Mouse (Mus musculus) kidney, postnatal 0 days (tissue): ENCODE measurements around the gene Gm5478. TPM values are rescaled to one million over a fixed set of nuclear protein-coding genes. Genes with fewer than 3 reads are reported as not detected.
"Not testable (repeated sequence)": the region's sequence is repeated elsewhere in the genome, so short reads cannot be mapped to it uniquely, and the experiment has no call there.

ENCODE experiments used
- ATAC-seq: fragments of 200-750 bp; cut with Nextera tagmentation; replicated peaks from 2 replicates; pipeline ENCODE4 v1.8.0; 2017; ENCODE audit warnings: low read depth, moderate number of reproducible peaks, moderate TSS enrichment, moderate library complexity; ENCODE audit not compliant: low FRiP score
- DNase-seq: peaks from one replicate; pipeline ENCODE4 v3.0.0-alpha.2; 2016; ENCODE audit warnings: low spot score
- H3K27ac ChIP-seq: fragments of 300-500 bp; sonication (generic); 2 replicates; pipeline ENCODE4 v1.5.1; 2014; ENCODE audit warnings: mild to moderate bottlenecking
- H3K27me3 ChIP-seq: fragments of 300-500 bp; sonication (generic); 2 replicates; pipeline ENCODE4 v1.6.1; 2014; ENCODE audit warnings: low read length, mixed read lengths; ENCODE audit not compliant: insufficient read depth
- H3K36me3 ChIP-seq: fragments of 300-500 bp; sonication (generic); 2 replicates; pipeline ENCODE4 v1.6.1; 2014; ENCODE audit warnings: low read length, mixed read lengths; ENCODE audit not compliant: insufficient read depth
- H3K4me1 ChIP-seq: fragments of 300-500 bp; sonication (generic); replicated peaks from 2 replicates; pipeline ENCODE4 v1.6.1; 2014; ENCODE audit warnings: antibody characterized with exemption, low read length, mixed read lengths; ENCODE audit not compliant: insufficient read depth
- H3K4me2 ChIP-seq: fragments of 300-500 bp; sonication (generic); 2 replicates; pipeline ENCODE4 v1.6.1; 2014; ENCODE audit warnings: mild to moderate bottlenecking, low read length, moderate library complexity, mixed read lengths
- H3K4me3 ChIP-seq: fragments of 300-500 bp; sonication (generic); replicated peaks from 2 replicates; pipeline ENCODE4 v1.5.1; 2014; ENCODE audit warnings: low read depth, low read length
- H3K9ac ChIP-seq: fragments of 300-500 bp; sonication (generic); 2 replicates; pipeline ENCODE4 v1.6.1; 2014; ENCODE audit warnings: low read depth, low read length
- H3K9me3 ChIP-seq: fragments of 300-500 bp; sonication (generic); replicated peaks from 2 replicates; pipeline ENCODE4 v1.6.1; 2016; ENCODE audit warnings: low read length, inconsistent platforms, mixed read lengths
- CTCF ChIP-seq: IDR thresholded peaks from 2 replicates; pipeline ENCODE4 v1.5.1; 2016; ENCODE audit warnings: antibody characterized with exemption, low read depth, mild to moderate bottlenecking, moderate library complexity
- WGBS: fragments of 180-500 bp; shearing (Covaris S2); extraction: QIAGEN DNeasy Blood & Tissue Kit; methylation state at CpG from one replicate; pipeline ENCODE4 v1.1.7; 2014; 5-methylcytosine and 5-hydroxymethylcytosine counted together
- polyA plus RNA-seq: library from polyadenylated mRNA; unstranded; fragments of >200 nt; fragmentation: Nextera tagmentation; extraction: Ambion mirVana; gene quantifications from 2 replicates; pipeline ENCODE4 v1.2.1, GENCODE M21; 2015

The Gm5478 gene
- polyA plus RNA-seq: not detected in 2 replicates

- Histone ChIP-seq H3K27me3 (no peaks in the 10 kb centered on the region), H3K36me3 (no peaks in the 10 kb centered on the region), H3K4me2 (no peak within 1 kb of the TSS), H3K4me3 (no peak within 1 kb of the TSS), H3K27ac (no peak within 1 kb of the TSS), H3K4me1 (no peaks in the 10 kb centered on the region), H3K9ac (no peak within 1 kb of the TSS), H3K9me3 (no peaks in the 10 kb centered on the region)
- DNase-seq (no peak), ATAC-seq (no peak)
- TF ChIP-seq CTCF: no peak
- 73% methylated on average over 3 of the region's 3 CpGs for WGBS
Observed at GRCm38 (mm10) chr15:101647280-101647679, at the start of gene Gm5478. Gene Gm5478 (minus strand): TSS chr15:101647380.

GRCm38 (mm10) chr15:101694207-101694606, 47.0 kb upstream of the Gm5478 start, which contains the start of gene Krt6a:
Gene Krt6a (minus strand): TSS chr15:101694307.
- no peak for ATAC-seq
- Histone ChIP-seq H3K4me3 (no peak within 1 kb of the TSS), H3K9ac (no peak within 1 kb of the TSS), H3K9me3 (no peaks in the 10 kb centered on the region), H3K36me3 (no peaks in the 10 kb centered on the region), H3K4me2 (no peak within 1 kb of the TSS), H3K27ac (no peak within 1 kb of the TSS), H3K27me3 (no peaks in the 10 kb centered on the region), H3K4me1 (no peaks in the 10 kb centered on the region)
- TF ChIP-seq CTCF: no peak
- WGBS: 84% methylated on average over 5 of the region's 5 CpGs
- DNase-seq: no peak

- not testable (repeated sequence) for H3K9ac ChIP-seq
- peak; percentile 43; the same call in 1 of the 2 replicates for ATAC-seq
- 57% methylated on average over 5 of the region's 5 CpGs for WGBS
Observed at GRCm38 (mm10) chr15:101690460-101690859, 43.3 kb upstream of the Gm5478 start.

GRCm38 (mm10) chr15:101688161-101688560, 41.0 kb upstream of the Gm5478 start:
- H3K4me3 ChIP-seq: no peak overlapping the region
- no peak overlapping the region for H3K27ac ChIP-seq
- no peak overlapping the region for H3K4me2 ChIP-seq
- TF ChIP-seq CTCF: no peak
- no peaks in the 10 kb centered on the region for H3K4me1 ChIP-seq
- no peak for ATAC-seq
- 76% methylated on average over 2 of the region's 2 CpGs for WGBS
- H3K36me3 ChIP-seq: no peaks in the 10 kb centered on the region
- H3K9me3 ChIP-seq: no peaks in the 10 kb centered on the region
- H3K27me3 ChIP-seq: no peaks in the 10 kb centered on the region
- DNase-seq: no peak
- H3K9ac ChIP-seq: no peak overlapping the region

More at GRCm38 (mm10) chr15:101690460-101690859, 43.3 kb upstream of the Gm5478 start:
- H3K9me3 ChIP-seq, H3K27ac ChIP-seq, H3K4me1 ChIP-seq, H3K4me3 ChIP-seq, H3K27me3 ChIP-seq, H3K4me2 ChIP-seq, H3K36me3 ChIP-seq: not testable (repeated sequence)
- peak; percentile 49 for DNase-seq

GRCm38 (mm10) chr15:101680187-101680586, 33.0 kb upstream of the Gm5478 start, which contains the start of gene Krt6b:
Gene Krt6b (minus strand): TSS chr15:101680287.
- no peak within 1 kb of the TSS for H3K9ac ChIP-seq
- H3K27me3 ChIP-seq: no peaks in the 10 kb centered on the region
- DNase-seq: no peak
- H3K4me1 ChIP-seq: no peaks in the 10 kb centered on the region
- H3K4me3 ChIP-seq: no peak within 1 kb of the TSS
- no peak within 1 kb of the TSS for H3K27ac ChIP-seq
- no peak within 1 kb of the TSS for H3K4me2 ChIP-seq
- no peak for ATAC-seq
- H3K36me3 ChIP-seq: no peaks in the 10 kb centered on the region
- TF ChIP-seq CTCF: no peak
- 89% methylated on average over 2 of the region's 2 CpGs for WGBS
- no peaks in the 10 kb centered on the region for H3K9me3 ChIP-seq

GRCm38 (mm10) chr15:101675978-101676377, 28.8 kb upstream of the Gm5478 start:
- no peaks in the 10 kb centered on the region for H3K36me3 ChIP-seq
- no peak for ATAC-seq
- H3K9ac ChIP-seq: no peak overlapping the region
- no peaks in the 10 kb centered on the region for H3K27me3 ChIP-seq
- no peak overlapping the region for H3K27ac ChIP-seq
- H3K4me3 ChIP-seq: no peak overlapping the region
- no peak for DNase-seq
- no peaks in the 10 kb centered on the region for H3K4me1 ChIP-seq
- 83% methylated on average over 1 of the region's 1 CpGs for WGBS
- H3K4me2 ChIP-seq: no peak overlapping the region
- no peak for TF ChIP-seq CTCF
- no peaks in the 10 kb centered on the region for H3K9me3 ChIP-seq

GRCm38 (mm10) chr15:101652736-101653265, 5.6 kb upstream of the Gm5478 start:
- no peak for TF ChIP-seq CTCF
- H3K4me1 ChIP-seq: no peaks in the 10 kb centered on the region
- WGBS: 86% methylated on average over 5 of the region's 5 CpGs
- H3K27ac ChIP-seq: no peak overlapping the region
- ATAC-seq (no peak), DNase-seq (no peak)
- no peak overlapping the region for H3K4me2 ChIP-seq
- no peaks in the 10 kb centered on the region for H3K27me3 ChIP-seq
- no peak overlapping the region for H3K4me3 ChIP-seq
- no peaks in the 10 kb centered on the region for H3K36me3 ChIP-seq
- H3K9me3 ChIP-seq: no peaks in the 10 kb centered on the region
- no peak overlapping the region for H3K9ac ChIP-seq
